10 mouse cellular contexts compared by ENCODE assay signal in genomic region chr11:63952743-63953191, GRCm38 (mm10). TPM values are rescaled to one million over a fixed set of nuclear protein-coding genes. Genes with fewer than 3 reads are reported as not detected.
DNase-seq lines count a peak whose midpoint lies in the region; ATAC-seq lines count a peak whose summit lies in the region.
"Had no signal": no experiment of that assay in that cellular context is flagged by ENCODE, and none has a peak within 500 bp of the region (broad histone marks: within the 10 kb centered on the region; RNA-seq: fewer than 3 reads in every experiment).

No protein-coding gene starts in this region.

- no peak overlapping the region for H3K4me3 ChIP-seq in hindbrain, embryonic 12.5 days

- peak overlapping the region; percentile 47; the same call in 1 of the 2 replicates for H3K4me2 ChIP-seq in hindbrain, embryonic 12.5 days (replicated peaks)

- no peaks in the 10 kb centered on the region for H3K9me3 ChIP-seq in hindbrain, embryonic 12.5 days (replicated peaks)
- H3K9me3 ChIP-seq: embryonic facial prominence, embryonic 15.5 days had no signal

- no peaks in the 10 kb centered on the region for H3K36me3 ChIP-seq in hindbrain, embryonic 12.5 days
- H3K36me3 ChIP-seq: embryonic facial prominence, embryonic 15.5 days had no signal

- intact Hi-C loops in heart, postnatal 25 days (cut with DNase I) = no loop called here

- H3K4me1 ChIP-seq in hindbrain, embryonic 12.5 days = peaks cover 30% of the 10 kb centered on the region

- no peak overlapping the region for H3K9ac ChIP-seq in hindbrain, embryonic 12.5 days
- H3K9ac ChIP-seq: embryonic facial prominence, embryonic 15.5 days had no signal

- no peak overlapping the region for H3K27ac ChIP-seq in hindbrain, embryonic 12.5 days
- H3K27ac ChIP-seq: embryonic facial prominence, embryonic 15.5 days; heart, adult 2 months had no signal

- 18% methylated on average over 4 of the region's 4 CpGs for WGBS in hindbrain, embryonic 12.5 days

- no peak for ATAC-seq in hindbrain, embryonic 12.5 days (ENCODE audit: low FRiP score)
- no peak for ATAC-seq in inflammation-experienced regulatory T-cells, adult 6 months

- peaks cover 15% of the 10 kb centered on the region for H3K27me3 ChIP-seq in hindbrain, embryonic 12.5 days

- DNase-seq in heart, adult 11 months = peak; percentile 83
- DNase-seq in heart, postnatal 25 days (ENCODE audit: low spot score) = no peak
- DNase-seq in retina, postnatal 1 day = peak; percentile 54
- DNase-seq in retina, embryonic 14.5 days (ENCODE audit: low spot score) = no peak
- DNase-seq in c-Kit-positive CD71-positive TER-119-positive erythroid progenitor cells, embryonic 14.5 days (ENCODE audit: low spot score) = no peak
- DNase-seq in adrenal gland, postnatal 10 days = no peak

RNA-seq across cellular contexts. Expression of gene Hs3st3b1, which starts 30.7 kb away (rescaled TPM):
- 1 to 10 TPM in 1 of 2 experiments, under 1 TPM in 1; 0.92 to 1.1 TPM for total RNA-seq in heart, postnatal 25 days (2021)
- 11.2 and 15.1 TPM in 2 replicates for polyA plus RNA-seq in hindbrain, embryonic 12.5 days (2016; fragmentation: Nextera tagmentation; extraction: Ambion mirVana)
- polyA plus RNA-seq in inflammation-experienced regulatory T-cells, adult 6 months (2017; shearing (Covaris generic)) = 1 to 10 TPM; 3.8 to 5.8 (median 3.8) TPM
- total RNA-seq in adrenal gland, postnatal 10 days (2021) = 1 to 10 TPM; 5.4 to 9.6 TPM

Comparison
In these comparisons a context has a peak if more than half of its experiments do, and no peak if none do; other contexts are left out.
1. DNase-seq: peak in heart, adult 11 months (single experiment) and retina, postnatal 1 day (single experiment); none in heart, postnatal 25 days (single experiment), retina, embryonic 14.5 days (single experiment), c-Kit-positive CD71-positive TER-119-positive erythroid progenitor cells, embryonic 14.5 days (single experiment) and adrenal gland, postnatal 10 days (single experiment).